Mouse (Mus musculus): Measurements from ENCODE around the gene Cpn2.

- TF ChIP-seq GATA1 (IDR thresholded peaks at IDR 0.05; ENCODE audit: borderline replicate concordance, low read length), result no peak
- no peak for TF ChIP-seq FLI1 (IDR thresholded peaks at IDR 0.05; ENCODE audit: low read length)
Measured at GRCm38 (mm10) chr16:30297450-30297849, 30.2 kb upstream of the Cpn2 start.
